Mouse (Mus musculus) c-Kit-negative CD71-positive TER-119-positive erythroid progenitor cells, embryonic 14.5 days (primary cell): Measurements from ENCODE around the gene Grhl1.
A peak's percentile ranks its signal among the peaks of the same experiment; 100 is the strongest.
"Not testable (repeated sequence)": the region's sequence is repeated elsewhere in the genome, so short reads cannot be mapped to it uniquely, and the experiment has no call there.

Experiments
- DNase-seq: peaks from one replicate; pipeline ENCODE4 v3.0.0-alpha.2; 2013; ENCODE audit warnings: low read depth, low spot score

The Grhl1 gene

DNA sequence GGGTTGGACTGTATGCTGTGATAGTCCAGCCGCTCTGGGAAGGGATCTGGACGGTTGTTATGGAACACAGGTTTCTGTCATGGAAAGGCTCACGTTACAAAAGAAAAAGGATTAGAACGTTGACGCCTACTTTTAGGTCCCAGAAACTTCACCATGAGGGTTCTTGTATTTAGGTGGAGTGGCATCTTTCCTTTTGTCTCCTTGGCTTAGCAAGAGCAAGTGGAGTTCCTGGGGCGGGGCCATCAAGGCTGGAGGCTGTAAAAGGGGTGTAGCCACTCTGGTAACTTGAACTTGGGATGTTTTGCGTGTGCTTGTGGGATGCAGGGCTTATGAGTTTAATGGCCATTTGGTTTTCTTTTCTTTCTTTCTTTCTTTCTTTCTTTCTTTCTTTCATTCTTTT is 18.3 kb downstream of the Grhl1 start:
- DNase-seq, result no peak

DNA sequence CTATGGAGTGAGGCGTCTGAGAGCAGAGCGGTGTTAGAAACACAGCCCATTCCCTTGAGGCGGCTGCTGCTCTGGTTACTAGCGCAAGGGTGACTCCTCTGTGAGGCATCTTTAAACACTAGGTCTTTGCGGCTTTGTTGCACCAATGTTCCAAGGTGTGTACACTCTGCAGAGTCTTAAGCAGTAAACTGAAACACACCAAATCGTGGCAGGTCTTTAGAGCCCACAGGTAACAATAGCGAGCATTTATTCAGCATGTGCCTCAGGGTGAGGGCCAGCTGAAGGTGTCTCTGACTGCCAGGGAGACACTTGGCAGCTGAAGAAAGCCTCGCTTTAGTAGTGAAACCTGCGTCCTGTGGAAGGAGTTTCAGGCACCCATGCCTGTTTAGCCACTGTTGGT is 20.0 kb downstream of the Grhl1 start:
- no peak for DNase-seq

- no peak for DNase-seq
Observed at GRCm38 (mm10) chr12:24592956-24593672, 21.0 kb downstream of the Grhl1 start.

DNA sequence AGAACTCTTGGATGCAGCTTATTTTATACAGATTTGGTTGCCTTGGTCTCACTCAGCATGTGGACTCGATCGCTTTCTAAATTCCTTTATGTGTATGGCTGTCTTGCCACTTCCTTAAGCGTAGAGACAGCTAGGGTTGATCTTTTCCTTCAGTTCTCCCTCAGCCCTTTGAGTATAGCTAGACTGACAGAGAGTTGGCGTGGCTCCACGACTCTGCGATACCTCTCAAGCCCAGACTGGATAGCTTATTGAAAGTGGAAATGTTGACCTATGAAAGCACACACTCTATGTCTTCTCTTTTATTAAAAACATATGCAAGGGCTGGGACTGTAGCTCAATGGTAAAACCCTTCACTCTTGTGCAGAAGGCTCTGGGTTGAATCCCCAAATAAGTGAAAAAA is 25.3 kb downstream of the Grhl1 start:
- DNase-seq, result no peak

DNA sequence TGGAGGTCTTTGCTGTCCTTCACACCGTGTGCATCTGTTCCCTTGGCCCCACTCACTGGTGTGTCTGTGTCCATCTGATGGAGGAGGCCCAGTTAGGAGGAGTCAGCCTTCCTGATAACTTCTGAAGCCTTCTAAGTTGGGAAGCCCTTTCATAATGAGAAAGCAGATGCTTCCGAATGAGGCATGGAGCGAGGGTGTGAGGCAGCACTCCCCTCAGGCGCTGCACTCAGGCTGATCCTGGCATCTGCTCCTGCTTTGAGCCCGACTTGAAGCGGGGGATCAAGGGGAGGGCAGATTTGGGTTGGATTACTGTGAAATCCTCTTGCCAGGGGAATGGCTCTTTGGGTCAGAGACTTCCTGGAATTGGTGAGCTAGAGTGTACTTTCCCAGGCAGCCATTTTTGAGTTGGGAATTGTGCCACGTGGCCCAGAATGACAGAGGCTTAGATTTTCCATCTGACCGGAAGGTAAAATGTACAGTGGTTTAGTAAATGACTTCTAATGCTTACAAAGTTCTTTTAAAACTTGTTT is 27.3 kb downstream of the Grhl1 start:
- no peak for DNase-seq

DNA sequence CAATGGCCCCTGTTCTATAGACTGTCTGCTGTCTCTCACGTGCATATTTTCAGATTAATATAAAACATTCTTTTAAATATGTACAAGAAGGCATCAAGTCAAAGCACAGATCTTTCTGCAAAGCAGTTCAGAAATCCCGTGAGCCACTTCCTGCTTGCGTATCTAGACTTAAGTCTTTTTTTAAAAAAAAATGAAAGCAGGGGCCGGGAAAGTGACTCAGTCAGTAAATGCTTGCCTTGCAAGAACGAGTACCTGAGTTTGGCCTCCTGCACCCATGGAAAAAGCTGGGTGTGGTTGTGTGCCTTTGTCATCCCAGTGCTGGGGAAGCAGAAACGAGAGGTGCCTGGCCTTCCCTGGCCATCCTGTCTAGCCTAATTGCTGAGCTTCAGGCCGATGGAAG is 28.0 kb downstream of the Grhl1 start:
- DNase-seq, result no peak

- DNase-seq, result peak; percentile 41
Observed at GRCm38 (mm10) chr12:24600806-24601205, 28.7 kb downstream of the Grhl1 start.

DNA sequence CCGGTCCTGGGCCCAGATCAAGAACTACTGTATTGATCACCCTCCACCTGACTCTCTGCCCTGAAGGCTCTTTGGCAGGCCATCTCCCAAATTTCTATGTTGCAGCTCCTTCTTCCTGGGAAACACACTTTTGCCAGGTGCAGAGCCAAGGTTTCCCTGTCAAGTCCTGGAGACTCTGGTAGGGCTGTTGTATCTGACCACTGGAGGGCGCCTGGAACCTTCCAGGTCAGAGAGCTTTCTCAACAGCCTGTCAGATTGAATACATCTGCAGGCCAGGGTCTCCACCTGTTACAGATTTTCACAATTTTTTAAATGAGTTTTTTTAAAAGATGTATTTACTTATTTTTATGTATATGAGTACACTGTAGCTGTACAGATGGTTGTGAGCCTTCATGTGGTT is 31.2 kb downstream of the Grhl1 start:
- peak; percentile 51 for DNase-seq

GRCm38 (mm10) chr12:24606166-24606565 is 34.1 kb downstream of the Grhl1 start:
- no peak for DNase-seq

GRCm38 (mm10) chr12:24612591-24612990 is 40.5 kb downstream of the Grhl1 start:
- no peak for DNase-seq

DNA sequence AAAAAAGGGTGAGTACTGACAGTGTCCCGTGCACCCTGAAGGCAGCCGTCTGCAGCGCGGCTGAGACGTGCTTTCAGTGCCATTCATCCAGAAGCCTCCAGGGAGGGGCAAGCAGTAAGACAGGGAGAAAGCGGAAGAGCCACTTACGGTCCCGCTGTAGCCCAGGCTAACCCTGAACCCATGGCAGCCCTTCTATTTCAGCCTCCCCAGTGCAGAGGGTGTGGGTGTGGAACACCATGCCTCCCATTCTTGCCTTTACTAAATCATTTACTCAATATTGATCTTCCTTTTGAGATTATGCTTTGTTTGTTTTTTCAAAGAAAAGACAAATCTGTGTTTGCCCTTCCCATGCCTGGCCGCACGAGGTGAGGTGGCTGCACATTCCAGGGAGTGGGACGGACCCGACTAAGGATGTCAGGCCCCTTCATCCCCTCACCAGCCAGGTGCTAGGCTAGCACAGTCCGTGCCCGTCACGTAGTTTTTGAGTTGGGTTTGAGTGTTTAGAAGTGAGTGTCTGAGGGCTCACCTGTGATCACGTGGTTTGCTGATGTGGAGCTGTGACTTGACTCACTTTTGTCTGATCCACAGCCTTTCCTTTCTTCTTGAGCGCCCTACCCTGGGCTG is 42.5 kb downstream of the Grhl1 start:
- DNase-seq, result no peak

DNA sequence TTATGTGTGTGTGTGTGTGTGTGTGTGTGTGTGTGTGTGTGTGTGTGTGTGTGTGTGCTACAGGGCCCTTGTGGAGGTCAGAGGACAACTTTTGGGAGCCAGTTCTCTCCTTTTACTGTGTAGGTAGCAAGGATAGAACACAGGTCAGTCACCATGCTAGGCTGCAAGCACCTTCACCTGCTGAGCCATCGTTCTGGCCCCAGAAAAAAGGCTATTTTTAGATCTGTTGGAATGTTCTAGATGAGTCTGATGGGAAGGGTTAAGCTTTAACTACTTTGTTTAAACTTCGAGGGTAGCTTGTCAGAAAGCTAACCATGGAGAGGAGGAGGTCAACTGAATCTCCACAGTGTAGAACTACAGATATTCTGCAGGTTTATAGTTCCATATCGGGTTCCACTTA is 43.1 kb downstream of the Grhl1 start:
- DNase-seq, result no peak

GRCm38 (mm10) chr12:24619436-24619835 is 47.4 kb downstream of the Grhl1 start:
- DNase-seq, result no peak

- no peak for DNase-seq
Observed at GRCm38 (mm10) chr12:24623486-24624251, 51.6 kb downstream of the Grhl1 start.

DNA sequence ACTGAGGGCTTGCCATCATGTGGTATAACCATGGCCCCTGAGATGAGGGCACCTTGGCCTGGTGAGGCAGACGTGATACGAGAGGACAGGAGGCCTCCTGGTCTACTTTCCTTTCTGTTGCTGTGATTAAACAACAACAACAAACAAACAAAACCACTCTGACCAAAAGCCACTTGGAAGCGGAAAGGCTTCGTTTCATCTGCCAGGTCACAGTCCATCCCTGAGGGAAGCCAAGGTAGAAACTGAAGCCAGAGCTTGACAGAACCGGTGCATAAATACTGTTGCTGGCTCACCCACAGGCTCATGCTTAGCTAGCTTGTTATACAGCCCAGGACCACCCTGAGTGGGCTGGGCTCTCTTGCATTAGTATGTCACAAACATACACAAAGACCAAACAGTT is 54.3 kb downstream of the Grhl1 start:
- DNase-seq, result no peak

- DNase-seq, result no peak
Observed at GRCm38 (mm10) chr12:24627215-24627614, 55.1 kb downstream of the Grhl1 start.

- DNase-seq, result no peak
Observed at GRCm38 (mm10) chr12:24630220-24630619, 58.1 kb downstream of the Grhl1 start.

- DNase-seq, result no peak
Observed at GRCm38 (mm10) chr12:24632404-24632803, 60.3 kb downstream of the Grhl1 start.

- DNase-seq, result no peak
Observed at GRCm38 (mm10) chr12:24633753-24634191, 61.7 kb downstream of the Grhl1 start.

DNA sequence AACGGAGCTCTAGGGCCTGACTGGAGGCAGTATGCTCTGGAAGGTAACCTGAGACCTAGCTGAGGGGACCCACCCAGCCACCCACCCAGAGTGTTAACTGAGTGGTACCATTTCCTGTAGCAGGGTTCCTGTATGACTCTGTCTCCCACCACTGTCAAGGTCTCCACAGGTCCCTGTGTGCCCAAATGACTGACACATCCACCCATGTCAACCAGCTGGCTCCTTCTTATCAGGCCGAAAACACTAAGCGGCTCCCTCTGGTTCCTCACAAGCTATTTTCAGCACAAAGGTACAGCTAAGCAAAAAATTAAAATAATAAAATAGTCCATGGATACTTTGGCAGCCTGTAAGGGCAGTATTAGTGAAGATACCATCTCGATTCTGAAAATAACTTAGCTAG is 62.1 kb downstream of the Grhl1 start:
- no peak for DNase-seq

- DNase-seq, result no peak
Observed at GRCm38 (mm10) chr12:24634648-24635047, 62.6 kb downstream of the Grhl1 start.

- not testable (repeated sequence) for DNase-seq
Observed at GRCm38 (mm10) chr12:24638787-24639186, 66.7 kb downstream of the Grhl1 start.
